Mouse (Mus musculus): ENCODE results near the gene Sema7a.

DNA sequence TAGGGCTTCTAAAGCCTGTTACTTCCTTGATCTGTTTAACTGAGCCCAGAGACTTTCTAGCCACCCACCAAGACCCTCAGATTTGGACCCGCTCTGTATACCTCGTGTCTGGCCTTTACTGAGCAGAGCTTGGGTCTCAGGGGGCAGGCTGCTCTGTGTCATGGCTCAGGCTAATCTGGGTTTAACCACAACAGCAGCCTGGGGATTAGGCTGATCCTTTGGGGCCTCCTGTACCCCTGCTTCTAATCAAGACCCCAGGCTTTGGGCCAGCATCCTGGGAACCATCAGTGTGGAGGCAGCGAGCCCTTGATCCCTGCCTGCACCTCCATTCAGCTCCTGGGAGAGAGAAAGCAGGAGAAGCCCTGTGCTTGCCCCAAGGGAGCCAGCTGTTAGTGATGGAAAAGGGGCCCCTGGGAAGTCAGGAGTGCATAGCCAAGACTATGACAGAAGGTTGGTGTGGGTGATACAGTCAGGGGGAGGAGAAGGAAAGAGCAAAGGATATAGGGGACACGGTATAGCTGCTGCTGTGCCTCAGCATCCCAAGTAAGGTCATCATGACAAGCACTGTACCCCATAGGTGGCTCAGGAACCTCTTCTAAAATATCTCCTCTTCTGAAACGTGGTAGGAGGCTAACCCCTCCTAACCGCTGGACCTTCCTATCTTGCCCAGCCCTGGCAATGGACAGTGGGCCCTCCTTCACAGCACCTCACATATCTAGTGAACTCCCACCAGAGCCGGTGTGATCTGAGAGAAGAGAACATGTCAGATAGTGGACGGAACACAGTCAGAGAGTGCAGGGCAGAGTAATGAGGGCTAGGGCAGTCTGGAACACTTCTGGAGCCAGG lies 6.1 kb downstream of the Sema7a start:
- no peak for TF ChIP-seq CTCF (IDR thresholded peaks at IDR 0.05; ENCODE audit: control insufficient read depth, insufficient read depth, low read length)
- TF ChIP-seq POLR2A (IDR thresholded peaks at IDR 0.05; ENCODE audit: borderline replicate concordance, control insufficient read depth, low read depth, low read length) = no peak

All from bone marrow, adult 2 months (tissue).